Mouse (Mus musculus): ENCODE data around the gene Ppa2.

The Ppa2 gene

DNA sequence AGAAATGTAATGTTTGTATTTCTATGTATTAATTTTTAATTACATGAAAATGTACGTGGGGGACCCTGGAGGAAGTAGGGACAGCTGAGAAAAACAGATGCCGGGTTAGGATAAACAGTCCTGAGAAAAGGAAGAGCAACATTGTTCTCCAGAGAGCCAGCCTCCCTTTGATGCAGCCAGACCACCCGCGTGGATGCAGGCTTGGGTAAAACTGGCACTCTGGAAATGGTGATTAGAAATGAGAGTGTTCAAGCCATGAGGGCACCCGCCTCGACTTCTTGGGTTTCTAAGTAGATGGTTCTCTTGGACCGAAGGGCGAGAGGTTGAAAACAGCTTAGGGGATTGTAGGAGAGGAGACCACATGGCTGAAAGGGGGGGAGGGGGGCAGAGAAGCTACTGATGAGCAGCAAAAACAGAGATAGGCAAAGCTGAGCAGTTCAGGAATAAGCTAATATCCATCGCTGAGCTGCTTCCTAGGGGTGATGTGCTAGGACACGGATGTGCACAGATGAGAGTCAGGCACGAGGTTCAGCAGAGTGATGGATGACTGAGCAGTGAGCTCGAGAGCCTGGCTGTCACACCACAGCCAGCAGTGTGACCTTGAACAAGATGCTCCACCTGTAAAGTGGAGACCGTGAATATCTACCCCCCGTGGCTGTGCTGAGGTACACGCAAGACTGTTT, 21.4 kb downstream of the Ppa2 start:
- no peak for DNase-seq (ENCODE audit: low read depth, low spot score)

DNA sequence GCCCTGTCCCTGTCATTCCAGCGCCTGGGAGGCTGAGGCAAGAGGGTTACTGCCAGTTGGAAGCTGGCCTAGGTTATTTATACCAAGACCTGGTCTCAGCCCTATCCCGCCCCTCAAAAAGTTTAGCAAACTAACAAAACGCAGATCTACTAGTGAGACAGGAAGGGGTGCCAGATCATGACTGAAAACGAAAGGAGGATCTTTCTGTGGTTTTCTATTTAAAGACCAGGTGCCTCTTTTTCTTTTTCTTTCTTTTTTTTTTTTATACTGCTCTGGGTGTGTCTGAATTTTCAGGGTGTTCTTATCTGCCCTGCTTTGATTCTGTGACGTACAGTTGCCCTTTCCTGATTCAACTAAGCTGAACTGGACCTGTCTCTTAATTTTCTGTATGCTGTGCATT, 22.4 kb downstream of the Ppa2 start:
- DNase-seq (ENCODE audit: low read depth, low spot score) = no peak

DNA sequence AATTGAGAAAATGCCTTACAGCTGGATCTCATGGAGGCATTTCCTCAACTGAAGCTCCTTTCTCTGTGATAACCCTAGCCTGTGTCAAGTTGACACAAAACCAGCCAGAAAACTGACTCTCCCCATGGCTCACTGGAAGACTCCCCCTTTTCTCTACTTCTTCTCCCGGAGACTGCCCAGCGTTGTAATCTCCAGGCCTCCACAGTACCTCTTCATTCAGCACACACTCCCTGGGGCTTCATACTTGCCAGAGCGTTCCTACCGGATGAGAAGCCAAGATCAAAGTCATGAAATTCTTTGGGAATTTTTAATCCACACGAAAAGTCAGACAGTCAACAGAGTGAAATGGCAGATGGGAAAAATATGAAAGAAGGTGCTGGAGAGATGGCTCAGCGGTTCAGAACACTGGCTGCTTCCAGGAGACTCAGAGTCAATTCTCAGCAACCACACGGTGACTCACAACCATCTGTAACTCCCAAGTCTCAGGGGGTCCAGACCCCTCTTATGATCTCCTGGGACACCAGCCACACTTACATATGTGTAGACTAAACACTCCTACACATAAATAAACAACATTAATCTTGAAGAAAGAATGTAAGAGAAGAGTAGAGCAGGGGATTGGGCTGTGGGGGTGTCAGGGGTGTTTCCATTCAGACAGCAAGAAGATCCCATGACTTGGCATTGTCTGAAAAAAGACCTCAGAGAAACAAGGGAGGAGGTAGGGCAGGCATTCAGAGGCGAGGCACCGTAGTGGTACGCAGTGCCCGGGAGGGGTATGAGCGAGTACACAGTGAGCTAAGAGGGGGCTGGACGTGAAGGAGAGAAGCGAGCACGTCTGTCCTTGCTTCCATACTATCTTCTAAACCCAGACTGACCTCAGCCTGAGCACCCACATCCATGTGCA, 23.6 kb downstream of the Ppa2 start:
- DNase-seq (ENCODE audit: low read depth, low spot score) = no peak

- DNase-seq (ENCODE audit: low read depth, low spot score) = no peak
Observed at GRCm38 (mm10) chr3:133334691-133335090, 24.8 kb downstream of the Ppa2 start.

DNA sequence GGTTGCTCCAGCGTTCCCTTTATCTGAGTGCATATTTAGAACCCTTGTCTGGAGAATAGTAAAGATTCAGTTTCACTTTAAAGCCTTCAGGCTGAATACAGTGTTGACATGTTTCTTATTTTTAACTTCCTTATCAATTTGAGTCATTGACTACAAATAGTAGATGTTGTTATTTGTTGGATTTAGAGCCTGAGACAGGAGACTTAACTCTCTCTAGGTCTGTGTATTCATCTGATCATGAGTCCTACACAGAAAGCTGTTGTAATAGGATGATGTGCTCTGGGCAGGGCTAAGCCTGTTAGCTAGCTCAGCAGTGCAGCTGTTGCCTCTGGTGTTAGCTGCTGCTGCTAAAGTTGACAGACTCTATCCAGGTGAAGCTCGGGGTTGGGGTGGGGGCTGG, 25.3 kb downstream of the Ppa2 start:
- no peak for DNase-seq (ENCODE audit: low read depth, low spot score)

DNA sequence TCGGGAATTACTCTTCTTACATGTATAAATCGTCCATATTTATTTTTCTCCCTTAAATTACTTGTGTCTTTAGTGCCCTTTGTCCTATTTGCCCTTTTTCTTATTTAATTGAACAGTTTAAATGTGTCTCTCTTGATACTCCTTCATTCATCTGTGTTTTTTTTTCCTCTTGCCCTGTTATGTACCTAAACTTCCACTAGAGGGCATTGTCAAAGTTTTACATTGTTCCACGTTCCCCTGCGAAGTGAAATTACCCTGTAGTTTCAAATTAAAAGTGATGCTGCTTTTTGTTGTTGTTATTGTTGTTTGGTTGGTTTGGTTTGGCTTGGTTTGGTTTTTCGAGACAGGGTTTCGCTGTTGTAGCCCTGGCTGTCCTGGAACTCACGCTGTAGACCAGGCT, 26.5 kb downstream of the Ppa2 start:
- no peak for DNase-seq (ENCODE audit: low read depth, low spot score)

DNA sequence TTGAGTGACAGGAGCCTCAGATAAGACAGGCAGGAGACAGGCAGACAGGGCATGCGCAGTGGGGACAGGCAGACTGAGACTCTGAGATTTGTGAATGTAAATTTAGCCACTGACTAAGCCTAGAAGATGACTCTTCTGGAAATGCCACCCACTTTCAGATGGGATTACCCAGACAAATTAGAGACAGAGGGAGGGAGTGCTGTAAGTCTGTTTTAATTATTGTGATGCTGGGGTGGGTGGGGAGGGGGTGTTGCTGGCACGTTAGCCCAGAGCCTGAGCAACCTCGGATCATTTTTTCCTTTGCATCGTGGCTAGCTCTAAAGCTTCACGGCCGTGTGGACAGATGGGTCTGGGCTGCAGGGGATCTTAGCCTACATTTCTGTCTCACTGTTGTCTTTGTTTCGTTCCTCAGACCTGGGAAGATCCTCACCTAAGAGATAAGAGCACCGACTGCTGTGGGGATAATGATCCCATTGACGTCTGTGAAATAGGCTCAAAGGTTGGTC, 29.0 kb downstream of the Ppa2 start:
- DNase-seq (ENCODE audit: low read depth, low spot score) = no peak

DNA sequence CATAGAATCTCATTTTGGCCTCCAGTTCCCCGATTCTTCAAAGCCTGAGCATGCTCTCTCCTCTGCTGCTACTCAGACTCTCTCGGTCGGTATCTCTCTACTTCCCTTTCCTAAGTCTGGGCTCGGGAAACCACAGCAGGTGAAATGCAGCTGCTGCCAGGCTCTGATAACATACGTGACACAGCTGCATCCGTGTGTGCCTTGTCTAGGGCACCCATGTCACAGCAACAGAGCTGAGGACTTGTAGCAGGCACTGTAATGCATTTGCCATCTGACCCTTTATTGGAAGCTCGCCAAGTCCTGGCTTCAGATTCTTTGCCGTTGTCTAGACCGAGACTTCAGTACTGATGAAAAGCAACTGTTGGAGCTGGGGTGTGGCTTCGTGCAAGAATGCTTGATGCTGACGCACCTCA, 29.5 kb downstream of the Ppa2 start:
- peak; percentile 51 for DNase-seq (ENCODE audit: low read depth, low spot score)

DNA sequence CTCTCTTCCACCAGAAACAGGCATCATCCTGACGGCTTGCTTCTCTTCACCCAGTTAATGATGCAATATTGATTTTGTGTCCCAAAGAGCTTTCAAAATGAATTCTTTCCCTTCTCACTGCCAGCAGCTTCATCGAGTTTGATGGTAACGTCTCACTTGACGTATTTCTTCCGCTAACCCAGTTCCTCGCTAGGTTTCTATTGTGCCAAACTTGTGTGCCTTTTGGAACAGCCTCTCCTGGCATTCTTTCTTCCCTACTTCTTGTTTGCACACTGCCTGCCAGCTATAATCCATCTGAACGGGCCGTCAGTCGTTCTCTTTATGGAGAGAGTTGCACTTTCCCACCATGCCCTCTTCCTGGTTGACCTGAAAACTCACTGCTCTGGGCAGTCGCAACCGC, 31.2 kb downstream of the Ppa2 start:
- DNase-seq (ENCODE audit: low read depth, low spot score) = no peak

- DNase-seq (ENCODE audit: low read depth, low spot score) = no peak
Observed at GRCm38 (mm10) chr3:133347535-133347934, 37.6 kb downstream of the Ppa2 start.

- no peak for DNase-seq (ENCODE audit: low read depth, low spot score)
Observed at GRCm38 (mm10) chr3:133348847-133349246, 38.9 kb downstream of the Ppa2 start.

- no peak for DNase-seq (ENCODE audit: low read depth, low spot score)
Observed at GRCm38 (mm10) chr3:133357426-133357974, 47.6 kb downstream of the Ppa2 start.

- no peak for DNase-seq (ENCODE audit: low read depth, low spot score)
Observed at GRCm38 (mm10) chr3:133357977-133358376, 48.1 kb downstream of the Ppa2 start.

DNA sequence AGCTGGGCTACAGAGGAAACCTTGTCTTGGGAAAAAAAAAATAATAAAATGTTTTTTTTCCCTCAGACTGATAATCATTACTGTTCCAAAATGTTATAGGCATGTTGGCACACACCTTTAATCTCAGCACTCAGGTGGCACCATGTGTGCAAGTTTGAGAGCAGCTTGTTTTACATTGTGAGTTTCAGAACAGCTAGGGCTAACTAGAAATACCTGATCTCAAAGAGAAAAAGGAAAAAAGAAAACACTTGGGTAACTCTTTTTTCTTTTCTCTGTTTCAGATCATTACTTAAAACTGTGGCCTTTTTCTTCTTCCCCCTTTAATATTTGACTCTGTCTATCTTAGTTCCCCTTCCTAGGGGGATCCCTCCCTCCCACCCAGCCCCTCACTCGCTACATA, 51.5 kb downstream of the Ppa2 start:
- no peak for DNase-seq (ENCODE audit: low read depth, low spot score)

GRCm38 (mm10) chr3:133364138-133364537, 54.2 kb downstream of the Ppa2 start:
- DNase-seq (ENCODE audit: low read depth, low spot score) = no peak

DNA sequence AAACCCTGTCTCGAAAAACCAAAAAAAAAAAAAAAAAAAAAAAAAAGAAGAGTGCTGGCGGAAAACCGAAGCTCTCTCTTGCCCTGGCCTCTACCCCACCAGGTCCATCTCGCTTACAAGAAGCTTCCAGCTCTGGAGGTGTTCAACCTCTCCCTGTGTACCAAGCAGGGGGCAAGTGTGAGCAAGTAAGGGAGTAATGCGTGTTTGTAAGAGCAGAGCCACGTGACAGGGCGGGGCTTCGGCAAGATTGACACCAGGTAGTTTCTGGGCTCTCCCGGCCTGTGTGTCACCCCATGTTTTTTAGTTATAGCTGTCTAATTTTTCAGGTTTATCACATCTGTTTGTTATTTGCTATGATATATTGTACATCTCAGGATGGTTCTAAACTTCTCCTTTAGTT, 56.2 kb downstream of the Ppa2 start:
- DNase-seq (ENCODE audit: low read depth, low spot score) = no peak

- no peak for DNase-seq (ENCODE audit: low read depth, low spot score)
Observed at GRCm38 (mm10) chr3:133378174-133378573, 68.3 kb downstream of the Ppa2 start.

DNA sequence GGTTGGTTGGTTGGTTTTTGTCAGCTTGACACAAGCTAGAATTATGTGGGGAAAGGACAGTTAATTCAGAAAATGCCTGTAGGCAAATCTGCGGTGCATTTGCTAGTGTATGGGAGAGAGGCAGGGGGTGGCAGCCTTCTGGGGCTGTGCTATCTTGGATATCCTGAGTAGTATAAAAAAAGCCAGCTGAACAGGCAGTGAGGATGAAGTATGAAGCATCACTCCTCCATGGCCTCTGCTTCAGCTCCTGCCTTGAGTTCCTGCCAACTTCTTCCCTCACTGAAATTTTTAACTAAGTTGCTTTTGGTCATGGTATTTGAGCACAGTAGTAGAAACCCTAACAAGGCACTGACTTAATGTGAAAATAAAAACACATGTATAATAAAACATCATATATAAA, 70.1 kb downstream of the Ppa2 start:
- no peak for DNase-seq (ENCODE audit: low read depth, low spot score)

DNA sequence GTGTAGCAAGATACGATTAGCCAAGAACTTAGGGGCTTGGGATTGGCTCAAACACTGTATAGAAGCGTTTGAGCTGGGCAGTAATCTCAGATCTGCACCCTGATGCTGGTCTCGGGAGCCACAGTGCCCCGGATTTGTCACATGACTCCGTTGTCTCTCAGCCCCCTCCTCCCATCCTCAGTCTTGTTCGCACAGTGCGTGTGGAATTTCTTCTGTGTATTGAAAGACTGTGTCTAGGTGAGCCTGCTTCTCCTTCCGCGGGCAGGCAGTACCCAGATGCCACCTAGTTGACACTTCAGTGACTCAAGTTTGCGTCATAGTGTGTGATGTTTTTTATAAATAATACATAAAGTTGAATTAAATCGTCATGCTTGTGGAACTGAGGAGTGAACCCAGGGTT, 71.6 kb downstream of the Ppa2 start:
- DNase-seq (ENCODE audit: low read depth, low spot score) = no peak

DNA sequence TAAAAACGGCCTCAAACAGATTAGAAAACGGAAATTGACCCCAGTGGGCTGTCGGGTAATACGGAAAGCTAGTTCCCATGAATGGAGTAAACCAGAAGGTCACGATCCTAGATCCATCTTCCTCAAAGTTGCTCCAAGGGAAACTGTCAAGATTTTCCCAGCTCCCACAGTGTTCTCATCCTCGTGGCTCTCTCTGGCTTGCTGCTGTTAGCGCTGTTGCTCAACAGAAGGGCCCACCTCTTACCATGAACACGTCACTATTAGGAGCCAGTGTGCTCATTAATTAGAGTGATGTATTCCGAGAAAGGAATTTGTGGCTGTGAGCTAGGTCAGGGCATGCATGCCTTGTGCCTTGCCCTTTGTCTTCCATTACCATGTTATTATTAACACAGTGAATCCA, 72.2 kb downstream of the Ppa2 start:
- DNase-seq (ENCODE audit: low read depth, low spot score) = no peak

- no peak for DNase-seq (ENCODE audit: low read depth, low spot score)
Observed at GRCm38 (mm10) chr3:133384164-133384708, 74.3 kb downstream of the Ppa2 start.

- DNase-seq (ENCODE audit: low read depth, low spot score) = no peak
Observed at GRCm38 (mm10) chr3:133387283-133387682, 77.4 kb downstream of the Ppa2 start.

All from embryo, embryonic 11.5 days (tissue).